In genomic region chr12:110431805-110432204, GRCm38 (mm10) we compare ENCODE assay signal across 8 mouse cellular contexts. TPM values are rescaled to one million over a fixed set of nuclear protein-coding genes. Genes with fewer than 3 reads are reported as not detected.
A peak's percentile ranks its signal among the peaks of the same experiment; 100 is the strongest.
DNase-seq lines count a peak whose midpoint lies in the region; ATAC-seq and TF ChIP-seq lines count a peak whose summit lies in the region.
"Had no signal": no experiment of that assay in that cellular context is flagged by ENCODE, and none has a peak within 500 bp of the region (broad histone marks: within the 10 kb centered on the region; RNA-seq: fewer than 3 reads in every experiment).

No protein-coding gene starts in this region.

- H3K27me3 ChIP-seq in kidney, embryonic 14.5 days (ENCODE audit: control insufficient read depth, insufficient read depth, low read length): no peaks in the 10 kb centered on the region
- no peaks in the 10 kb centered on the region; the same call in 1 of the 2 replicates for H3K27me3 ChIP-seq in thymus, adult 2 months (ENCODE audit: control insufficient read depth, insufficient read depth, low read length)

- no peak overlapping the region for H3K27ac ChIP-seq in kidney, embryonic 14.5 days (ENCODE audit: low read depth, low read length)
- H3K27ac ChIP-seq in thymus, adult 2 months (ENCODE audit: control insufficient read depth, insufficient read depth, low read length): no peak overlapping the region
- H3K27ac ChIP-seq: midbrain, embryonic 12.5 days had no signal

- H3K36me3 ChIP-seq in kidney, embryonic 14.5 days (ENCODE audit: control insufficient read depth, insufficient read depth, low read length): no peaks in the 10 kb centered on the region
- no peaks in the 10 kb centered on the region for H3K36me3 ChIP-seq in thymus, adult 2 months (ENCODE audit: control insufficient read depth, insufficient read depth, low read length)
- H3K36me3 ChIP-seq: midbrain, embryonic 12.5 days had no signal

- 55% methylated on average over 7 of the region's 7 CpGs for WGBS in kidney, embryonic 14.5 days
- WGBS in thymus, adult 2 months: 74% methylated on average over 7 of the region's 7 CpGs

- H3K9me3 ChIP-seq in kidney, embryonic 14.5 days (ENCODE audit: control insufficient read depth, low read length): no peaks in the 10 kb centered on the region
- H3K9me3 ChIP-seq: midbrain, embryonic 12.5 days had no signal

- DNase-seq in kidney, postnatal 14 days: peak; percentile 66
- DNase-seq in adrenal gland, postnatal 14 days: peak; percentile 63
- DNase-seq in cerebellum, adult 11 months: peak; percentile 88
- DNase-seq in heart, postnatal 4 days: peak; percentile 71
- no peak for DNase-seq in thymus, adult 2 months

- no peak overlapping the region for H3K4me3 ChIP-seq in kidney, embryonic 14.5 days (ENCODE audit: low read length)
- H3K4me3 ChIP-seq in thymus, adult 2 months (ENCODE audit: control insufficient read depth, insufficient read depth, low read length): no peak overlapping the region
- H3K4me3 ChIP-seq: midbrain, embryonic 12.5 days had no signal

- no peak overlapping the region for H3K9ac ChIP-seq in kidney, embryonic 14.5 days (ENCODE audit: low read depth, low read length)
- H3K9ac ChIP-seq: midbrain, embryonic 12.5 days had no signal

- no peak for TF ChIP-seq CTCF in thymus, adult 2 months (IDR thresholded peaks at IDR 0.05; ENCODE audit: borderline replicate concordance, control insufficient read depth, extremely low read depth, insufficient read depth, low read length, poor library complexity)

- ATAC-seq in kidney, embryonic 14.5 days (ENCODE audit: low FRiP score, low TSS enrichment): no peak
- ATAC-seq in erythroblast, adult 5-6 weeks (replicated peaks; ENCODE audit: low FRiP score, poor library complexity, severe bottlenecking): no peak

- no peaks in the 10 kb centered on the region for H3K4me1 ChIP-seq in kidney, embryonic 14.5 days (ENCODE audit: control insufficient read depth, insufficient read depth, low read length)
- 0 out of 2 replicates have a peak, but pooled peaks cover 2% of the 10 kb centered on the region for H3K4me1 ChIP-seq in thymus, adult 2 months (replicated peaks; ENCODE audit: control insufficient read depth, insufficient read depth, low read length)

- no peak for TF ChIP-seq POLR2A in thymus, adult 2 months (IDR thresholded peaks at IDR 0.05; ENCODE audit: control insufficient read depth, extremely low read depth, insufficient read depth, low read length, poor library complexity)

- H3K4me2 ChIP-seq in kidney, embryonic 14.5 days (replicated peaks; ENCODE audit: low read depth, low read length): no peak overlapping the region
- H3K4me2 ChIP-seq: midbrain, embryonic 12.5 days had no signal

RNA-seq across cellular contexts. Expression of gene Ppp2r5c, which starts 15.1 kb away (rescaled TPM):
- polyA plus RNA-seq in kidney, embryonic 14.5 days (2014; fragmentation: Nextera tagmentation; extraction: Ambion mirVana): 114 and 160 TPM in 2 replicates
- 102 and 107 TPM in 2 replicates for total RNA-seq in adrenal gland, postnatal 14 days (2021)
- total RNA-seq in heart, postnatal 4 days (2021): 100 to 1,000 TPM; 126 to 128 TPM
- total RNA-seq in erythroblast, adult 5-6 weeks (2015; ENCODE audit: low replicate concordance): 41.1 and 42.6 TPM in 2 replicates
- total RNA-seq in erythroblast, adult 5-6 weeks (2017; ENCODE audit: low replicate concordance): 60.8 and 61.2 TPM in 2 replicates
- 83.1 and 83.7 TPM in 2 replicates for polyA plus RNA-seq in thymus, adult 2 months (2012; rRNA removed)
